Mouse (Mus musculus): ENCODE measurements around the gene Ap1ar. TPM values are rescaled to one million over a fixed set of nuclear protein-coding genes. Genes with fewer than 3 reads are reported as not detected.
A peak's percentile ranks its signal among the peaks of the same experiment; 100 is the strongest.

Gene Ap1ar
- 71.2 and 78.0 TPM in 2 replicates for polyA plus RNA-seq (2014; fragmentation: Nextera tagmentation; extraction: Ambion mirVana)

GRCm38 (mm10) chr3:127837154-127837865, at the start of gene Ap1ar:
Gene Ap1ar (minus strand): TSS chr3:127837523.
- Histone ChIP-seq H3K27me3 (ENCODE audit: control insufficient read depth, insufficient read depth, low read length) (no peaks in the 10 kb centered on the region), H3K9ac (ENCODE audit: low read length) (peak within 1 kb of the TSS; percentile 88), H3K4me3 (ENCODE audit: low read depth, low read length) (peak within 1 kb of the TSS; percentile 95), H3K4me2 (ENCODE audit: low read depth) (peak within 1 kb of the TSS; percentile 62), H3K36me3 (ENCODE audit: control insufficient read depth, insufficient read depth, low read length) (no peaks in the 10 kb centered on the region), H3K9me3 (ENCODE audit: control insufficient read depth, low read length) (no peaks in the 10 kb centered on the region), H3K27ac (ENCODE audit: low read depth, low read length) (peak within 1 kb of the TSS; percentile 69), H3K4me1 (ENCODE audit: control insufficient read depth, insufficient read depth, low read length) (peaks cover 9% of the 10 kb centered on the region)
- peak; percentile 96 for ATAC-seq (ENCODE audit: insufficient read depth, low FRiP score, low TSS enrichment)
- peak; percentile 98 for DNase-seq (ENCODE audit: low spot score)
- WGBS, result 0% methylated on average over 55 of the region's 89 CpGs

- WGBS, result 69% methylated on average over 2 of the region's 2 CpGs
These were observed 44.4 kb upstream of the Ap1ar start for GRCm38 (mm10) chr3:127881684-127882083.

DNA sequence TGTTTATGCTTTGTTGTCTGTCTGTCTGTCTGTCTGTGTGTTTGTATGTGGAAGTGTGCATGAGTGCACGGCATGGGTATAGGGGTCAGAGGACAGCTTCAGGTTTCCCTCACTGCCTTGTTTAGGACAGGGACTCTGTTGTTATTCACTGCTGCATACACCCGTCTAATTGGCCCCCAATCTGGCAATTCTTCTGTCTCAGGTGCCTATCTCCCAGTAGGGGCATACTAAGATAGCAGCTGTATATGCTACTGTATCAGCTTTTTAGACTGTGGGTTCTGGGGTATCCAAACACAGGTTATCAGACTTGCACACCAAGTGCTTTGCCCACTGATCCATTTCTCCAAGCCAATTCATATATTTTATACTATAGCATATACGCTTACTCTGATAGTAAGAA, 42.6 kb upstream of the Ap1ar start:
- Histone ChIP-seq H3K9me3 (ENCODE audit: control insufficient read depth, low read length) (no peaks in the 10 kb centered on the region), H3K27ac (ENCODE audit: low read depth, low read length) (no peak overlapping the region), H3K27me3 (ENCODE audit: control insufficient read depth, insufficient read depth, low read length) (no peaks in the 10 kb centered on the region), H3K4me1 (ENCODE audit: control insufficient read depth, insufficient read depth, low read length) (no peaks in the 10 kb centered on the region), H3K4me3 (ENCODE audit: low read depth, low read length) (no peak overlapping the region), H3K4me2 (ENCODE audit: low read depth) (no peak overlapping the region), H3K9ac (ENCODE audit: low read length) (no peak overlapping the region), H3K36me3 (ENCODE audit: control insufficient read depth, insufficient read depth, low read length) (no peaks in the 10 kb centered on the region)
- ATAC-seq (ENCODE audit: insufficient read depth, low FRiP score, low TSS enrichment) (no peak), DNase-seq (ENCODE audit: low spot score) (no peak)
- WGBS, result 81% methylated on average over 3 of the region's 3 CpGs

More at GRCm38 (mm10) chr3:127881684-127882083, 44.4 kb upstream of the Ap1ar start:
- Histone ChIP-seq H3K4me1 (ENCODE audit: control insufficient read depth, insufficient read depth, low read length) (no peaks in the 10 kb centered on the region), H3K4me3 (ENCODE audit: low read depth, low read length) (no peak overlapping the region), H3K9me3 (ENCODE audit: control insufficient read depth, low read length) (no peaks in the 10 kb centered on the region), H3K27me3 (ENCODE audit: control insufficient read depth, insufficient read depth, low read length) (no peaks in the 10 kb centered on the region), H3K9ac (ENCODE audit: low read length) (no peak overlapping the region), H3K27ac (ENCODE audit: low read depth, low read length) (no peak overlapping the region), H3K4me2 (ENCODE audit: low read depth) (no peak overlapping the region), H3K36me3 (ENCODE audit: control insufficient read depth, insufficient read depth, low read length) (no peaks in the 10 kb centered on the region)
- ATAC-seq (ENCODE audit: insufficient read depth, low FRiP score, low TSS enrichment) (no peak), DNase-seq (ENCODE audit: low spot score) (no peak)

DNA sequence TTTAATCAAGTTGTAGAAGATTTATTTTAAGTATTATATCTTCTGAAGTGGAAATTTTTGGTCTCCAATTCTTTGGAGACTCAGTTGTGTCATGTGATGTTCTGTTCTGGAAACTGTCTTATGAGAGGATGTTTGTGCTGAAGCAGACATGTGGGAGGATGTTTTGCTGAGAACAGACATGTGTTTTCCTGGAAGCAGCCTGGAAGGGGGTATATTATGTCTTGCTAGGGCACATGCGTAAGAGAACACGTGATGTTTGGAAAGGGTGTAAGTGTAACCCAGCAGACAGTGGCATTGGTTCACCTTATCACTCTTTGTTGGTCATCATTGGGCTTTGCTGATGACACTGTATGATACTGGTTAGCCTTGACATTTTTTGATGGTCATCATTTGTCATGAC, 38.2 kb upstream of the Ap1ar start:
- Histone ChIP-seq H3K27me3 (ENCODE audit: control insufficient read depth, insufficient read depth, low read length) (no peaks in the 10 kb centered on the region), H3K4me2 (ENCODE audit: low read depth) (no peak overlapping the region), H3K36me3 (ENCODE audit: control insufficient read depth, insufficient read depth, low read length) (no peaks in the 10 kb centered on the region), H3K9me3 (ENCODE audit: control insufficient read depth, low read length) (no peaks in the 10 kb centered on the region), H3K27ac (ENCODE audit: low read depth, low read length) (no peak overlapping the region), H3K4me1 (ENCODE audit: control insufficient read depth, insufficient read depth, low read length) (peaks cover 11% of the 10 kb centered on the region; the same call in 1 of the 2 replicates), H3K9ac (ENCODE audit: low read length) (no peak overlapping the region), H3K4me3 (ENCODE audit: low read depth, low read length) (no peak overlapping the region)
- 88% methylated on average over 2 of the region's 2 CpGs for WGBS
- DNase-seq (ENCODE audit: low spot score) (no peak), ATAC-seq (ENCODE audit: insufficient read depth, low FRiP score, low TSS enrichment) (no peak)

GRCm38 (mm10) chr3:127875059-127875458, 37.7 kb upstream of the Ap1ar start:
- H3K9ac ChIP-seq (ENCODE audit: low read length), result no peak overlapping the region
- H3K4me1 ChIP-seq (ENCODE audit: control insufficient read depth, insufficient read depth, low read length), result peaks cover 11% of the 10 kb centered on the region; the same call in 1 of the 2 replicates
- no peaks in the 10 kb centered on the region for H3K27me3 ChIP-seq (ENCODE audit: control insufficient read depth, insufficient read depth, low read length)
- no peaks in the 10 kb centered on the region for H3K36me3 ChIP-seq (ENCODE audit: control insufficient read depth, insufficient read depth, low read length)
- no peak overlapping the region for H3K4me2 ChIP-seq (ENCODE audit: low read depth)
- H3K4me3 ChIP-seq (ENCODE audit: low read depth, low read length), result no peak overlapping the region
- no peak for DNase-seq (ENCODE audit: low spot score)
- no peak overlapping the region for H3K27ac ChIP-seq (ENCODE audit: low read depth, low read length)
- H3K9me3 ChIP-seq (ENCODE audit: control insufficient read depth, low read length), result no peaks in the 10 kb centered on the region
- WGBS, result 66% methylated on average over 7 of the region's 7 CpGs
- ATAC-seq (ENCODE audit: insufficient read depth, low FRiP score, low TSS enrichment), result no peak

GRCm38 (mm10) chr3:127874254-127874883, 37.0 kb upstream of the Ap1ar start:
- Histone ChIP-seq H3K9me3 (ENCODE audit: control insufficient read depth, low read length) (no peaks in the 10 kb centered on the region), H3K4me2 (ENCODE audit: low read depth) (no peak overlapping the region), H3K36me3 (ENCODE audit: control insufficient read depth, insufficient read depth, low read length) (no peaks in the 10 kb centered on the region), H3K4me3 (ENCODE audit: low read depth, low read length) (no peak overlapping the region), H3K9ac (ENCODE audit: low read length) (no peak overlapping the region), H3K27me3 (ENCODE audit: control insufficient read depth, insufficient read depth, low read length) (no peaks in the 10 kb centered on the region), H3K27ac (ENCODE audit: low read depth, low read length) (no peak overlapping the region), H3K4me1 (ENCODE audit: control insufficient read depth, insufficient read depth, low read length) (peaks cover 11% of the 10 kb centered on the region; the same call in 1 of the 2 replicates)
- DNase-seq (ENCODE audit: low spot score), result peak; percentile 51
- ATAC-seq (ENCODE audit: insufficient read depth, low FRiP score, low TSS enrichment), result peak; percentile 88
- WGBS, result 12% methylated on average over 4 of the region's 4 CpGs

GRCm38 (mm10) chr3:127871575-127871974, 34.3 kb upstream of the Ap1ar start:
- Histone ChIP-seq H3K9me3 (ENCODE audit: control insufficient read depth, low read length) (no peaks in the 10 kb centered on the region), H3K36me3 (ENCODE audit: control insufficient read depth, insufficient read depth, low read length) (no peaks in the 10 kb centered on the region), H3K27me3 (ENCODE audit: control insufficient read depth, insufficient read depth, low read length) (no peaks in the 10 kb centered on the region), H3K4me1 (ENCODE audit: control insufficient read depth, insufficient read depth, low read length) (peaks cover 11% of the 10 kb centered on the region; the same call in 1 of the 2 replicates), H3K9ac (ENCODE audit: low read length) (no peak overlapping the region), H3K27ac (ENCODE audit: low read depth, low read length) (no peak overlapping the region), H3K4me2 (ENCODE audit: low read depth) (no peak overlapping the region), H3K4me3 (ENCODE audit: low read depth, low read length) (no peak overlapping the region)
- WGBS, result 87% methylated on average over 9 of the region's 9 CpGs
- DNase-seq (ENCODE audit: low spot score) (no peak), ATAC-seq (ENCODE audit: insufficient read depth, low FRiP score, low TSS enrichment) (no peak)

DNA sequence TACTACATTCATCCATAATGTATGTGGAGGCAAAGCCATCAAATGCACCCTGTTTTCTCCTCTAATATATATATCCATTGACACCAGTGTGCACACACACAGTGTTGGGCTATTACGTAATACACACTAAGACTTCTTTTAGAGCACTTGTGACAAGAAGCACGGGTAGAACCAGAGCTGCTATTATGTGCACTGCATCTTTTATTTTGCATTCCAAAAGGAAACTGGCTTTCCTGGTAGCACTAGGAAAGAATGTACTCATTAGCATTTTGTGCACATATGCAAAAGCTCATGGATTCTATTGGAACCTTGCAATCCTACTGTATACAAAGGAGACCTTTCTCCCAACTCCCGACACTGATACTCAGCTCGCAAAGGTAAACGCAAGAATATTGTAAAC, 31.6 kb upstream of the Ap1ar start:
- H3K36me3 ChIP-seq (ENCODE audit: control insufficient read depth, insufficient read depth, low read length), result no peaks in the 10 kb centered on the region
- DNase-seq (ENCODE audit: low spot score), result no peak
- H3K27me3 ChIP-seq (ENCODE audit: control insufficient read depth, insufficient read depth, low read length), result no peaks in the 10 kb centered on the region
- no peak overlapping the region for H3K4me3 ChIP-seq (ENCODE audit: low read depth, low read length)
- no peaks in the 10 kb centered on the region for H3K9me3 ChIP-seq (ENCODE audit: control insufficient read depth, low read length)
- H3K4me2 ChIP-seq (ENCODE audit: low read depth), result no peak overlapping the region
- 62% methylated on average over 5 of the region's 5 CpGs for WGBS
- no peak overlapping the region for H3K27ac ChIP-seq (ENCODE audit: low read depth, low read length)
- H3K4me1 ChIP-seq (ENCODE audit: control insufficient read depth, insufficient read depth, low read length), result peaks cover 5% of the 10 kb centered on the region; the same call in 1 of the 2 replicates
- ATAC-seq (ENCODE audit: insufficient read depth, low FRiP score, low TSS enrichment), result peak; percentile 64; the same call in 1 of the 2 replicates
- no peak overlapping the region for H3K9ac ChIP-seq (ENCODE audit: low read length)
